Mouse (Mus musculus) A20 (cell line): ENCODE results near the gene Wasf1.

ENCODE experiments used
- DNase-seq: peaks from one replicate; pipeline ENCODE4 v3.0.0-alpha.2; 2011; ENCODE audit warnings: low read depth, low spot score

Wasf1 gene

GRCm38 (mm10) chr10:40971256-40971655 is 88.0 kb downstream of the Wasf1 start:
- no peak for DNase-seq

GRCm38 (mm10) chr10:40983761-40984160 is 100.5 kb downstream of the Wasf1 start:
- DNase-seq = no peak

- no peak for DNase-seq
Measured at GRCm38 (mm10) chr10:40984600-40984999, 101.3 kb downstream of the Wasf1 start.

- DNase-seq = peak; percentile 35
Measured at GRCm38 (mm10) chr10:40985350-40985749, 102.1 kb downstream of the Wasf1 start.
